ENCODE assay signal across 9 mouse cellular contexts in genomic region chr14:105034712-105035377, GRCm38 (mm10).
DNase-seq lines count a peak whose midpoint lies in the region; ATAC-seq and TF ChIP-seq lines count a peak whose summit lies in the region.
"Had no signal": no experiment of that assay in that cellular context is flagged by ENCODE, and none has a peak within 500 bp of the region (broad histone marks: within the 10 kb centered on the region; RNA-seq: fewer than 3 reads in every experiment).

No protein-coding gene starts in this region.

- ATAC-seq in intestine, postnatal 0 days, result no peak

- H3K4me1 ChIP-seq in ES-E14 (ENCODE audit: control insufficient read depth in 2 of 2, insufficient read depth in 2 of 2, low read length in 2 of 2, poor library complexity in 1 of 2), result peaks cover 0 to 2% of the 10 kb centered on the region in 2 experiments; a peak in 1 of 4 replicates
- no peaks in the 10 kb centered on the region for H3K4me1 ChIP-seq in intestine, postnatal 0 days (replicated peaks; ENCODE audit: control insufficient read depth, insufficient read depth, low read length)
- H3K4me1 ChIP-seq: liver, embryonic 13.5 days had no signal

- peak; percentile 6 for DNase-seq in kidney, adult 9 months
- no peak for DNase-seq in kidney, adult 18-20 months
- peak; percentile 16 for DNase-seq in ES-E14 (ENCODE audit: low read depth, low spot score)
- peak; percentile 72 for DNase-seq in brain, adult 2 months (ENCODE audit: low read depth, low spot score)
- DNase-seq in spleen, postnatal 36 days (ENCODE audit: low spot score in 2 of 2), result no peak
- no peak for DNase-seq in T-cell, adult 2 months (ENCODE audit: low spot score)
- DNase-seq in gastrocnemius, postnatal 14 days, result no peak
- DNase-seq: liver, embryonic 13.5 days had no signal

- H3K36me3 ChIP-seq in ES-E14 (ENCODE audit: control insufficient read depth, insufficient read depth, low read length, poor library complexity, severe bottlenecking), result no peaks in the 10 kb centered on the region
- no peaks in the 10 kb centered on the region for H3K36me3 ChIP-seq in intestine, postnatal 0 days (ENCODE audit: control insufficient read depth, insufficient read depth)
- H3K36me3 ChIP-seq: liver, embryonic 13.5 days had no signal

- H3K9ac ChIP-seq in ES-E14 (ENCODE audit: insufficient read depth, low read depth, low read length, poor library complexity, severe bottlenecking), result no peak overlapping the region
- H3K9ac ChIP-seq in intestine, postnatal 0 days (ENCODE audit: low read depth, low read length), result no peak overlapping the region
- H3K9ac ChIP-seq: liver, embryonic 13.5 days had no signal

- no peak overlapping the region for H3K27ac ChIP-seq in ES-E14 (ENCODE audit: insufficient read depth, low read depth, low read length, poor library complexity, severe bottlenecking)
- H3K27ac ChIP-seq in intestine, postnatal 0 days (ENCODE audit: low read depth, low read length), result no peak overlapping the region
- H3K27ac ChIP-seq: liver, embryonic 13.5 days had no signal

- intact Hi-C loops in gastrocnemius, postnatal 14 days (cut with DNase I; ENCODE audit: low total_unique reads), result no loop called here

- no peaks in the 10 kb centered on the region for H3K27me3 ChIP-seq in intestine, postnatal 0 days (replicated peaks; ENCODE audit: control insufficient read depth, insufficient read depth, low read length)
- H3K27me3 ChIP-seq: liver, embryonic 13.5 days had no signal

- TF ChIP-seq CTCF in intestine, postnatal 0 days (IDR thresholded peaks at IDR 0.05; ENCODE audit: low read depth), result peak; percentile 18

- in situ Hi-C loops in ES-E14 (cut with MboI; ENCODE audit: low sequenced_read_pairs in 2 of 2, unreplicated experiment in 2 of 2), result no loop called here

- H3K4me3 ChIP-seq in ES-E14 (ENCODE audit: insufficient read depth in 1 of 2, low read depth in 1 of 2, low read length in 2 of 2, poor library complexity in 1 of 2, severe bottlenecking in 1 of 2), result no peak overlapping the region
- 0 out of 2 replicates have a peak overlapping the region, but pooled peaks have one; percentile 3 for H3K4me3 ChIP-seq in intestine, postnatal 0 days (ENCODE audit: low read depth, low read length)
- H3K4me3 ChIP-seq: liver, embryonic 13.5 days had no signal

- H3K4me2 ChIP-seq in intestine, postnatal 0 days (replicated peaks; ENCODE audit: low read depth), result peak overlapping the region; percentile 14; the same call in 1 of the 2 replicates
- H3K4me2 ChIP-seq: liver, embryonic 13.5 days had no signal

- WGBS in intestine, postnatal 0 days, result 31% methylated on average over 14 of the region's 14 CpGs

- no peaks in the 10 kb centered on the region for H3K9me3 ChIP-seq in ES-E14 (ENCODE audit: control insufficient read depth, insufficient read depth, low read depth, low read length)
- no peaks in the 10 kb centered on the region for H3K9me3 ChIP-seq in intestine, postnatal 0 days (ENCODE audit: control insufficient read depth)
- H3K9me3 ChIP-seq: liver, embryonic 13.5 days had no signal

TF ChIP-seq in ES-E14, 5 proteins besides CTCF, POLR2A, EP300 and RAD21:
- TF ChIP-seq ZNF384 (IDR thresholded peaks at IDR 0.05; ENCODE audit: low read depth, low read length), result no peak
- TF ChIP-seq ZC3H11A (IDR thresholded peaks at IDR 0.05; ENCODE audit: borderline replicate concordance, low read depth, low read length), result no peak
- TF ChIP-seq HCFC1 (IDR thresholded peaks at IDR 0.05; ENCODE audit: borderline replicate concordance, insufficient read depth, low read length), result no peak
- TF ChIP-seq CHD2 (IDR thresholded peaks at IDR 0.05; ENCODE audit: low read depth, low read length), result no peak
- TF ChIP-seq MAFK (IDR thresholded peaks at IDR 0.05; ENCODE audit: insufficient read depth, low read depth, low read length), result no peak

Comparison
In these comparisons a context has a peak if more than half of its experiments do, and no peak if none do; other contexts are left out.
1. DNase-seq: peak in kidney, adult 9 months (single experiment), ES-E14 (single experiment) and brain, adult 2 months (single experiment); none in kidney, adult 18-20 months (single experiment), spleen, postnatal 36 days (0 of 2), T-cell, adult 2 months (single experiment) and gastrocnemius, postnatal 14 days (single experiment).